Mouse (Mus musculus) heart, embryonic 10.5 days (tissue): ENCODE data around the gene Sult1c2. TPM values are rescaled to one million over a fixed set of nuclear protein-coding genes. Genes with fewer than 3 reads are reported as not detected.
"Not testable (repeated sequence)": the region's sequence is repeated elsewhere in the genome, so short reads cannot be mapped to it uniquely, and the experiment has no call there.

Experiments
- DNase-seq: peaks from one replicate; pipeline ENCODE4 v3.0.0-alpha.2; 2017; ENCODE audit warnings: low spot score
- H3K27ac ChIP-seq: fragments of 300-500 bp; sonication (generic); 2 replicates; pipeline ENCODE4 v1.5.1; 2016; ENCODE audit warnings: mild to moderate bottlenecking
- H3K27me3 ChIP-seq: fragments of 300-500 bp; sonication (generic); 2 replicates; pipeline ENCODE4 v1.6.1; 2016; ENCODE audit warnings: mild to moderate bottlenecking; ENCODE audit not compliant: poor library complexity, insufficient read depth, severe bottlenecking
- H3K36me3 ChIP-seq: fragments of 300-500 bp; sonication (generic); 2 replicates; pipeline ENCODE4 v1.6.1; 2016; ENCODE audit warnings: mild to moderate bottlenecking, moderate library complexity
- H3K4me1 ChIP-seq: fragments of 300-500 bp; sonication (generic); 2 replicates; pipeline ENCODE4 v1.6.1; 2016; ENCODE audit warnings: mild to moderate bottlenecking
- H3K4me3 ChIP-seq: fragments of 300-500 bp; sonication (generic); 2 replicates; pipeline ENCODE4 v1.5.1; 2016; ENCODE audit warnings: mild to moderate bottlenecking, moderate library complexity
- H3K9me3 ChIP-seq: fragments of 300-500 bp; sonication (generic); 2 replicates; pipeline ENCODE4 v1.6.1; 2016; ENCODE audit warnings: mild to moderate bottlenecking, moderate library complexity
- WGBS: fragments of 180-500 bp; shearing (Covaris S2); methylation state at CpG from one replicate; pipeline ENCODE4 v1.1.7; 2016; 5-methylcytosine and 5-hydroxymethylcytosine counted together
- polyA plus RNA-seq: library from polyadenylated mRNA; unstranded; fragments of >200 nt; fragmentation: Nextera tagmentation; extraction: Ambion mirVana; gene quantifications from 2 replicates; pipeline ENCODE4 v1.2.1, GENCODE M21; 2016

Gene Sult1c2
- polyA plus RNA-seq = not detected in 2 replicates

DNA sequence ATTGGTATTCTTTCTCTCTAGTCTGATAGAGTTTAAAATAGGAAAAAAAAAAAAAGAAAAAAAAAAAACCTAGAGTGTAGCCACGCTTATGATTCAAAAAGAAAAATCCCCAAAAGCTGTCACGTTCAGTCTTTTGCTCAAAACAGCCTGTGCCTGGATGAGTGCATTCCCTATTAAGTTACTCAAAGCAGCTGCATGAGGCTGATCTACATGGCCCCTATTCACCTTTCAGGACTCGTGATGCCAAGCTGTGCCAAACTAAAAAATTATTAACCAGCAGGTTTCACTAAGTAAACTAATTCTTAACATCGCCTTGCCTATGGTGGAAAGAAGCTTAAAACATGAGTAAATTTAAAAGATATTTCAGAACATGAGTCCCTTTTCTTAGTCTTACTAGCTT lies at the start of gene Sult1c2:
TSS of gene Sult1c2 (minus strand) at position 134 of the 400 bp plus-strand sequence.
- H3K27ac ChIP-seq = no peak within 1 kb of the TSS
- DNase-seq = no peak
- no peaks in the 10 kb centered on the region for H3K36me3 ChIP-seq
- H3K9me3 ChIP-seq = no peaks in the 10 kb centered on the region
- no peaks in the 10 kb centered on the region for H3K27me3 ChIP-seq
- H3K4me3 ChIP-seq = no peak within 1 kb of the TSS
- 83% methylated on average over 4 of the region's 4 CpGs for WGBS
- no peaks in the 10 kb centered on the region for H3K4me1 ChIP-seq

DNA sequence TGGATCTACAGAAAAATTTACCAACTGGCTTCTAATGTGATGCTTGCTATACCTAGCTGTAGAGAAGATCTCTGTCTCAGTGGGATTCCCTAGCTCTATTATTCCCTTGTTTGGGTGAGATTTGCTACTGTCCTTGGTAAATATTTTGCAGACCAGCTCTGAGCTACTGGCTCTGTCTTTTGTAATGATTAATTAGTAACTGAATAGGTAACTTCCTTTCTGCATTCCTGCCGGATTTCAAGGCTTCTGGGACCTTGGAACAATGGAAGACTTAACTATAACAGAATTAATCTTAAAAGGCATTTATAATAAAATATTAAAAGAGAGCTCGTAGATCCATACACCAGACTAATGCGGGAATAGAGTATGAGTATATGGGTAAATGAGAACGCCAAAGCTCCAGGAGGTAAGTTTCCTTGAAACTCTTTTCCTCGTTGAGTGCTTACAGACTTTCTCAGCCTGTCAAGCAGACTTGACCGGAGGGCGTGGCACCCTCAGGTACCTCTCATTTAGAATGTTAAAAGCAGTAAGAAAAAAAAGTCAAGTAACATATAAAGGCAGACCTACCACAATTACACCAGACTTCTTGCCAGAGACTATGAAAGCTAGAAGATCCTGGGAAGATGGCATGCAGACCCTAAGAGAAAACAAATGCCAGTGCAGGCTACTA lies 33.0 kb upstream of the Sult1c2 start:
- not testable (repeated sequence) for H3K9me3 ChIP-seq, H3K4me3 ChIP-seq, H3K36me3 ChIP-seq, H3K27me3 ChIP-seq, H3K27ac ChIP-seq, DNase-seq, H3K4me1 ChIP-seq
- WGBS = 80% methylated on average over 7 of the region's 7 CpGs

DNA sequence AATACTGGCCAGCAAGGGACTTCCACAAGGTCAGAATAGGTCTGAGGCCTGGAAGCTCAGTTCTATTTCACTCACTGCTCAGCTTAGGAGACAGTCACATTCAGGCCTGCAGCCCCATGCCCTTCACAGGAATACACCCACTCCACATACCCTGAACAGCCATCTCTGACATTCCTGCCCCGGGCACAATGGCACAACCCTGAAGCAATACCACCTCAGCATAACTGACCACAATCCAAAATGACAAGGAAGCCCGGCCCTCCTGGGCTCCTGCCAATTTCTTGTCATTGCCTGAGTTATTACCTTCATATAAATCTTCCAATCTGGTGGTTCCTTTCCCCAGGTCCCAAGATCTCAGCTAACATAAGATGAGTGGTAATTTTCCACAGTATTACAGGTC lies 28.3 kb upstream of the Sult1c2 start:
- H3K36me3 ChIP-seq = no peaks in the 10 kb centered on the region
- DNase-seq = no peak
- H3K27ac ChIP-seq = no peak overlapping the region
- no peaks in the 10 kb centered on the region for H3K4me1 ChIP-seq
- H3K27me3 ChIP-seq = no peaks in the 10 kb centered on the region
- 68% methylated on average over 2 of the region's 2 CpGs for WGBS
- H3K9me3 ChIP-seq = no peaks in the 10 kb centered on the region
- H3K4me3 ChIP-seq = no peak overlapping the region

DNA sequence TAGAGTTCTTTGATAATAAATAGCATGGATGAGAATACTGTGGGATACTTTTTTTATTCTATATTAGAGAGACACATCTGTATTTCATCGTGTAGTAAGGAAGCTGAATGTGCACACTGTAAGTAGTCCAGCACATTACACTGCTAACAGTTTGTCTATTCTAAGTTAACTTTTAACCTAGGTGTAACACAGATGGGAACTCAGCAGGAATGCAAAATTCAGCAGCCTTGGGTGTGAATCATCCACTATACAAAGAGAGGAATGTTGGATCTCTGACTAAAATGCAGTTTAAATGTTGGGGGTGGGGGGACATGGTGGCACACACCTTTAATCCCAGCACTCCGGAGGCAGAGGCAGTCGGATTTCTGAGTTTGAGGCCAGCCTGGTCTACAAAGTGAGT lies 26.1 kb upstream of the Sult1c2 start:
- Histone ChIP-seq H3K9me3 (no peaks in the 10 kb centered on the region), H3K4me3 (no peak overlapping the region), H3K36me3 (no peaks in the 10 kb centered on the region), H3K27me3 (no peaks in the 10 kb centered on the region), H3K4me1 (no peaks in the 10 kb centered on the region), H3K27ac (no peak overlapping the region)
- 79% methylated on average over 3 of the region's 3 CpGs for WGBS
- DNase-seq = no peak

DNA sequence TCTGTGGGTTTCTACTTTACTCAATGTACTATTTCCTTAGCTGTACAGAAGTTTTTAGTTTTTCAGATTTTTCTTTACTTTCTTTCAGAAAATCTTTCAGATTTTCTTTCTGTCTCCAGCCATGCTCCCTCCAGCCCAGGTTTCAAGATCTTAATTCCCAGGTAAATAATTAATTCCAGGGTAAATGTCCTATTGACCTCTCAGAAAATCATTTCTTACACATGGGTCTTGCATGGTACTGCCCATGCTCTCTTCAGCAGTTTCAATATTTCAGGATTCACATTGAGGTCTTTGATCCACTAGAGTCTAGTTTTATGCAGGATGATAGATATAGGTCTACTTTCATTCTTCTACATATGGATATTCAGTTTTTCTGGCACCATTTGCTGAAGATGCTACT lies 23.8 kb upstream of the Sult1c2 start:
- no peaks in the 10 kb centered on the region for H3K27me3 ChIP-seq
- no peaks in the 10 kb centered on the region for H3K4me1 ChIP-seq
- H3K36me3 ChIP-seq = no peaks in the 10 kb centered on the region
- H3K9me3 ChIP-seq = no peaks in the 10 kb centered on the region
- H3K27ac ChIP-seq = no peak overlapping the region
- H3K4me3 ChIP-seq = no peak overlapping the region
- no peak for DNase-seq

DNA sequence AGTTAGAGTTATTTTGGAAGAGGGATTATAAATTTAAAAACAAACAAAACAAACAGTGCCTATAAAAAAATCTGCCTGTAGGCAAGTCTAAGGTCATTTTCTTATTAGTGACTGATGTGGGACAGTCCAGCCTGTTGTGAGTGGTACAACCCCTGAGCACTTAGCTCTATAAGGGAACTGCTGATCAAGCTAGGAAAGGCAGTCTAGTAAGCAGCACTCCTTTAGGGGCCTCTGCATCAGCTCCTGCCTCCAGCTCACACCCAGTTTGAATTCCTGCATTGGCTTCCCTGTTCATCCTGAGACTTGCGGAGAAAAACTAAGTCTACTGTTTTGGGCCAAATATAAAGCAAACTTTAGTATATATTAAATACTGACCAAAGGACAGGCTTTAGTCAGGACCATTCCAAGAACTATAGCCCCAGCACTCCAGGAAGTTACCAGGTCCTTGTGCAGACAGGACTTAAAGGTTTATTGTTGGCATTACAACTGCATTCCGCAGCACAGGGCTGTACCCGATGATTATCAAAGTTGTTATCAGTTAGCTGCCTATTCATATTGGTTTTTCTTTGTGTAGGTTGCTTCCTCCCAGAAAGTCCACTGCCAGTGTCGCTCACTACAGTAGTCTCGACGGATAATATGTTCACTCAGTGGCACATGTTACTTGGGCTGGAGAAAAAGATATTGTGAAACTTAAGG lies 19.3 kb upstream of the Sult1c2 start:
- Histone ChIP-seq H3K4me1 (no peaks in the 10 kb centered on the region), H3K27me3 (no peaks in the 10 kb centered on the region), H3K4me3 (no peak overlapping the region), H3K36me3 (no peaks in the 10 kb centered on the region), H3K9me3 (no peaks in the 10 kb centered on the region), H3K27ac (no peak overlapping the region)
- no peak for DNase-seq
- WGBS = 72% methylated on average over 6 of the region's 6 CpGs

DNA sequence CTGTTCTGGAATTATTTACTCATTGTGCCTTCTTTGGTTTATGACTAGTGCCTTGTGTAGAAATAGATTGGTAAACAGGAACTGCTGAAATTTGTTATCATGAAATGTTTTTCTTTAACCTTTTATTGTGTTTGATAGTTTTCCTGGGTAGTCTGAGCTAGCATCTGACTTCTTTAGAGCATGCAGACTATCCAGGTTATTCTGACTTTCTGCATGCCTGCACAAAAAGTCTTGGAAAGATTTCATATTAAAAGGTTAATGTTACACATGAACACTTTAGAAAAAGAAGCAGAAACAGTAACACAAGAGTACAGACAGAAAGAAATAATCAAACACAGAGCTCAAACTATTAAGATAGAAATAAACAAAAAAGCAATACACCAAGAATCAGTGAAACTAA lies 14.4 kb upstream of the Sult1c2 start:
- Histone ChIP-seq H3K27ac (no peak overlapping the region), H3K9me3 (no peaks in the 10 kb centered on the region), H3K4me3 (no peak overlapping the region), H3K4me1 (no peaks in the 10 kb centered on the region), H3K27me3 (no peaks in the 10 kb centered on the region), H3K36me3 (no peaks in the 10 kb centered on the region)
- no peak for DNase-seq

DNA sequence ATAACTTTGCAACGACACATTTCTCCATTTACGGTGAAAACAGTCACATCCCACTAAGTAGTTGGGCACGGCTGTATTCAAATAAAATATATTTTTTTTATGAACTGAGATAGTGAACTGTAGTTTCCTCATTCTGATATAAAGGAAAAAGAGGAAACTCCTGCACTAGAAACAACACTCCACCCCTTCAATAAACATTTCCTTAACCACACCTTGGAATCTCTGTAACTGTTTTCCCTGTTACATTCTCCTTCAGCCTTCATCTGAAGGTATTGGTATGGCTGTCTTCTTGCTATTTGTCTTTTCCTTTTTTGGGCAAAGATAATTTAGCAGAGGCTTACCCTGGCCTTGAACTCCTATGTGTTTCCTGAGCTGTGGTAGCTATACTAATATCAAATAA lies 8.9 kb upstream of the Sult1c2 start:
- no peaks in the 10 kb centered on the region for H3K4me1 ChIP-seq
- WGBS = 87% methylated on average over 3 of the region's 3 CpGs
- no peak overlapping the region for H3K27ac ChIP-seq
- no peaks in the 10 kb centered on the region for H3K27me3 ChIP-seq
- H3K9me3 ChIP-seq = no peaks in the 10 kb centered on the region
- H3K36me3 ChIP-seq = no peaks in the 10 kb centered on the region
- H3K4me3 ChIP-seq = no peak overlapping the region
- DNase-seq = no peak

DNA sequence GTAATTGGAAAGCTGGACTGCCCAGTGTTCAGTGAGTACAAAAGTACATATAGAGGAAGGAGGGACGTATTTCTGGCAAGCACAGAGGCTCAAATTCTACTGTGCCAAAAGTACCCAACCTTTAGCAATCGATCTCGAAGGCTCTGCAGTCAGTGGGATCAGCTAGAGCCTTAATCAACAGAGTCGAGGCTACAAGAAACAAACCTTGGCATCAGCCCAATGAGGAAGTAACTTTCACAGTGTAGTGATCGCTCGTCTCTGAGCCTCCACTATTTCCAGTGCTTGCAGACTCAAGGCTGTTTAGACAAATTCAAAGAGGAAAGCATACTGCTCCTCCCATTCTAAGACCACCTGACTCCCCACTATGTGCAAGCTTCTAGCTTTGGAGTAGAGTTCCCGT lies 343 bp downstream of the Sult1c2 start:
- DNase-seq = no peak
- no peaks in the 10 kb centered on the region for H3K36me3 ChIP-seq
- no peak overlapping the region for H3K27ac ChIP-seq
- no peaks in the 10 kb centered on the region for H3K4me1 ChIP-seq
- no peak overlapping the region for H3K4me3 ChIP-seq
- no peaks in the 10 kb centered on the region for H3K27me3 ChIP-seq
- WGBS = 72% methylated on average over 7 of the region's 7 CpGs
- H3K9me3 ChIP-seq = no peaks in the 10 kb centered on the region

DNA sequence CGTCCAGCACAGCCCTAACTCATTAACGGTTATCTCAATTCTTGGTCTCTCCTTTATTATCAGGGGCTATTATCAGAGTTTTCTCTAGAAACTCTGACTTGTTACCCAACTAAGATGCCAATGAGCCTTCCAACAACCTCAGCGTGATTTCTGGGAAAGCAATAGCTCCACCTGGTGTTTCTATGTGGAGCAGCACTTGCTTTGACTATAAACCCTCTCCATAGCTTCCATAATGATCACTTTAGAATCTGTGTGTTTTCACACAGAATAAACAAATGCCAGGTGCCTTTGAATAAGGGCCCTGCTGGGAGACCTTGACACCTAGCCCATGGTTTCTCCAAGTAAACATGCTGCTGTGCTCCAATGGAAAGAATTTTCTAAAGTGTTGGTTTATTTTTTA lies 12.8 kb downstream of the Sult1c2 start:
- Histone ChIP-seq H3K9me3 (no peaks in the 10 kb centered on the region), H3K27ac (no peak overlapping the region), H3K4me3 (no peak overlapping the region), H3K36me3 (no peaks in the 10 kb centered on the region), H3K4me1 (no peaks in the 10 kb centered on the region), H3K27me3 (no peaks in the 10 kb centered on the region)
- no peak for DNase-seq
- 55% methylated on average over 3 of the region's 3 CpGs for WGBS

DNA sequence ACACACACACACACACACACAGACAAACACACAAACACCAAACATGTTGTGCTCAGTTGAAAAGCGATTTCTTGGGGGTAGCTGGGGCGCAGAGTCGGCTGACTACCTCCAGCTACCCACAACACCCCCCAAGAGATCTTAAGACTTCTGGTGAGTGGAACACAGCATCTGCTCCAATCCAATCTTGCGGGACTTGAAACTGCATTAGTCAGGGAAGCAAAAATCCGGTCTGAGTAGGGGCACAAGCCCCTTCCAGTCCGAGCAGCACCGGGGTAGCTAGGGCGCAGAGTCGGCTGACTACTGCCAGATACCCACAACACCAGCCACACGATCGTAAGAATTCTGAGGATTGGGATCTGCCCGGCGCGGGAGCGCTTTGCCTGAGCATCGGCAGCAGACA lies 42.2 kb downstream of the Sult1c2 start:
- WGBS = 77% methylated on average over 16 of the region's 16 CpGs
- not testable (repeated sequence) for H3K9me3 ChIP-seq

DNA sequence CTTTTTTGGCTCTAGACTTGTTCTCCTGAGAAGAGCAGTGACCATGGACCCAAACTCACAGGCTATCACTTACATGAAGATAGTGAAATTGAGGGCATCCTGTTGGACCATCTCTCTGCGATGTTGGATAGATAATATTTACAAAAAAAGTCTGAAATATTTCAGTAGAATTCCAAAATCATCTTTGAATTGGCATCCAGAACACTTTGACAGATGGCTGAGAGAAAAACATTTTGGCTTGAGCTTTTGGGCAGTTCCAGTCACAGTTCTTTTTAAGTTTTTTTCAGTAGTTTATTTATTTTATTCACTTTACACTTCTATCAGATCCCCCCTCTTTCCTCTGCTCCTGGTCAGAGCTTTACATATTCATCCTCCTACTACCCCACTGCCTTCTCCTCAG lies 62.8 kb downstream of the Sult1c2 start:
- H3K27ac ChIP-seq = no peak overlapping the region
- H3K36me3 ChIP-seq = no peaks in the 10 kb centered on the region
- no peak overlapping the region for H3K4me3 ChIP-seq
- WGBS = 74% methylated on average over 1 of the region's 1 CpGs
- H3K27me3 ChIP-seq = no peaks in the 10 kb centered on the region
- H3K9me3 ChIP-seq = no peaks in the 10 kb centered on the region
- no peaks in the 10 kb centered on the region for H3K4me1 ChIP-seq
- no peak for DNase-seq

More for the DNA sequence above, 42.2 kb downstream of the Sult1c2 start:
- H3K36me3 ChIP-seq, H3K4me3 ChIP-seq, DNase-seq, H3K4me1 ChIP-seq, H3K27ac ChIP-seq, H3K27me3 ChIP-seq: not testable (repeated sequence)
